ENCODE assay signal across 26 mouse cellular contexts in the genomic region with DNA sequence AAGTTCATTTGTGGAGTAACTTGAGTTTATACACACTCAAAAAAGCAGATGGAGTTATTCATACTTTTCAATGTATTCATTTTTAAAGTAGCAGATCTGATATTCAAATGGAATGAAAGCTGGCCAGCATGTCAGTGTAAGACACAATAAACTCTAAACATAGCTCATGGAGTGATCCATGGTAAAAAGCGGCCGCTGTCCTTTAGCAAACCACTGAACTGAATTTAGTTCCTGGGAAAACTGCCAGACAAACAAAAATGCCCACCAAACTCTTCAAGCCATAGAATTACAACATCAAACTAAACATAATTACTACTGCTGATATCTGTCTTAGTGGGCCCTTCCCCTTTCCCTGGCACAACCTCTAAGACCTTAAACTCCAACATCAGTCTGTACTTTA.
DNase-seq lines count a peak whose midpoint lies in the region; ATAC-seq and TF ChIP-seq lines count a peak whose summit lies in the region.
"Had no signal": no experiment of that assay in that cellular context is flagged by ENCODE, and none has a peak within 500 bp of the region (broad histone marks: within the 10 kb centered on the region; RNA-seq: fewer than 3 reads in every experiment).

No protein-coding gene starts in this region.

- H3K27ac ChIP-seq in embryonic facial prominence, embryonic 14.5 days (replicated peaks; ENCODE audit: low read depth, low read length), result no peak overlapping the region
- no peak overlapping the region for H3K27ac ChIP-seq in embryonic facial prominence, embryonic 10.5 days (replicated peaks)
- no peak overlapping the region for H3K27ac ChIP-seq in forebrain, embryonic 16.5 days (ENCODE audit: low read length)
- no peak overlapping the region for H3K27ac ChIP-seq in forebrain, embryonic 10.5 days
- no peak overlapping the region for H3K27ac ChIP-seq in lung, embryonic 14.5 days (ENCODE audit: low read depth)
- H3K27ac ChIP-seq: embryonic facial prominence, embryonic 13.5 days; heart, adult 2 months; heart, embryonic 10.5 days; heart, embryonic 13.5 days; hindbrain, embryonic 15.5 days; intestine, embryonic 15.5 days had no signal

- no peaks in the 10 kb centered on the region for H3K4me1 ChIP-seq in embryonic facial prominence, embryonic 14.5 days (ENCODE audit: control insufficient read depth, insufficient read depth, low read length)
- H3K4me1 ChIP-seq in embryonic facial prominence, embryonic 10.5 days, result no peaks in the 10 kb centered on the region
- no peaks in the 10 kb centered on the region for H3K4me1 ChIP-seq in forebrain, embryonic 16.5 days (replicated peaks; ENCODE audit: control insufficient read depth, insufficient read depth, low read length)
- H3K4me1 ChIP-seq in forebrain, embryonic 10.5 days, result no peaks in the 10 kb centered on the region
- H3K4me1 ChIP-seq in lung, embryonic 14.5 days (ENCODE audit: insufficient read depth), result no peaks in the 10 kb centered on the region
- H3K4me1 ChIP-seq: embryonic facial prominence, embryonic 13.5 days; heart, embryonic 10.5 days; heart, embryonic 13.5 days; hindbrain, embryonic 15.5 days; intestine, embryonic 15.5 days had no signal

- H3K36me3 ChIP-seq in embryonic facial prominence, embryonic 14.5 days (ENCODE audit: control insufficient read depth, insufficient read depth, low read length), result no peaks in the 10 kb centered on the region
- no peaks in the 10 kb centered on the region for H3K36me3 ChIP-seq in embryonic facial prominence, embryonic 10.5 days (replicated peaks)
- H3K36me3 ChIP-seq in forebrain, embryonic 16.5 days (ENCODE audit: control insufficient read depth, insufficient read depth), result no peaks in the 10 kb centered on the region
- H3K36me3 ChIP-seq in forebrain, embryonic 10.5 days (replicated peaks), result no peaks in the 10 kb centered on the region
- no peaks in the 10 kb centered on the region for H3K36me3 ChIP-seq in lung, embryonic 14.5 days (ENCODE audit: insufficient read depth)
- H3K36me3 ChIP-seq: embryonic facial prominence, embryonic 13.5 days; heart, embryonic 10.5 days; heart, embryonic 13.5 days; hindbrain, embryonic 15.5 days; intestine, embryonic 15.5 days had no signal

- no peak for TF ChIP-seq CTCF in lung, embryonic 14.5 days (IDR thresholded peaks at IDR 0.05; ENCODE audit: low read depth)

- no peak overlapping the region for H3K4me2 ChIP-seq in embryonic facial prominence, embryonic 14.5 days (ENCODE audit: low read depth, low read length)
- no peak overlapping the region for H3K4me2 ChIP-seq in forebrain, embryonic 16.5 days (ENCODE audit: low read length)
- H3K4me2 ChIP-seq in lung, embryonic 14.5 days, result no peak overlapping the region
- H3K4me2 ChIP-seq: embryonic facial prominence, embryonic 13.5 days; heart, embryonic 13.5 days; hindbrain, embryonic 15.5 days; intestine, embryonic 15.5 days had no signal

- H3K4me3 ChIP-seq in embryonic facial prominence, embryonic 14.5 days (ENCODE audit: low read depth, low read length), result no peak overlapping the region
- H3K4me3 ChIP-seq in embryonic facial prominence, embryonic 10.5 days, result no peak overlapping the region
- no peak overlapping the region for H3K4me3 ChIP-seq in forebrain, embryonic 16.5 days (replicated peaks; ENCODE audit: low read length)
- H3K4me3 ChIP-seq in forebrain, embryonic 10.5 days, result no peak overlapping the region
- no peak overlapping the region for H3K4me3 ChIP-seq in lung, embryonic 14.5 days (ENCODE audit: low read depth, low read length)
- H3K4me3 ChIP-seq: embryonic facial prominence, embryonic 13.5 days; heart, adult 2 months; heart, embryonic 10.5 days; heart, embryonic 13.5 days; hindbrain, embryonic 15.5 days; intestine, embryonic 15.5 days had no signal

- DNase-seq in embryonic facial prominence, embryonic 14.5 days (ENCODE audit: low spot score), result peak; percentile 35
- DNase-seq in embryonic facial prominence, embryonic 10.5 days (ENCODE audit: low spot score), result no peak
- no peak for DNase-seq in forebrain, embryonic 10.5 days (ENCODE audit: extremely low spot score, low spot score)
- peak; percentile 7 for DNase-seq in lung, embryonic 14.5 days
- DNase-seq in lung, postnatal 14 days, result no peak
- peak; percentile 1 for DNase-seq in brain, adult 2 months (ENCODE audit: low read depth, low spot score)
- no peak for DNase-seq in frontal cortex, postnatal 36 days (ENCODE audit: low spot score in 2 of 2)
- DNase-seq: adrenal gland, adult 8-10 months; adrenal gland, postnatal 25 days; cerebellum, adult 11 months; cerebellum, adult 2 months; cerebellum, adult 9-11 months; cerebellum, postnatal 25 days; gastrocnemius, postnatal 10 days; gastrocnemius, postnatal 36 days; heart, adult 2 months; heart, postnatal 14 days; heart, postnatal 4 days; kidney, adult 11 months had no signal

- H3K27me3 ChIP-seq in embryonic facial prominence, embryonic 14.5 days (replicated peaks; ENCODE audit: control insufficient read depth, insufficient read depth, low read length), result no peaks in the 10 kb centered on the region
- H3K27me3 ChIP-seq in embryonic facial prominence, embryonic 10.5 days (replicated peaks; ENCODE audit: low read depth, poor library complexity, severe bottlenecking), result no peaks in the 10 kb centered on the region
- H3K27me3 ChIP-seq in forebrain, embryonic 16.5 days (replicated peaks; ENCODE audit: control insufficient read depth, insufficient read depth, low read length), result no peaks in the 10 kb centered on the region
- no peaks in the 10 kb centered on the region for H3K27me3 ChIP-seq in forebrain, embryonic 10.5 days (ENCODE audit: poor library complexity, severe bottlenecking)
- H3K27me3 ChIP-seq in lung, embryonic 14.5 days (ENCODE audit: insufficient read depth, low read length), result no peaks in the 10 kb centered on the region
- H3K27me3 ChIP-seq: embryonic facial prominence, embryonic 13.5 days; heart, embryonic 13.5 days; hindbrain, embryonic 15.5 days; intestine, embryonic 15.5 days had no signal

- H3K9ac ChIP-seq in embryonic facial prominence, embryonic 14.5 days (ENCODE audit: low read depth, low read length), result no peak overlapping the region
- H3K9ac ChIP-seq in forebrain, embryonic 16.5 days (replicated peaks; ENCODE audit: low read depth, low read length), result no peak overlapping the region
- no peak overlapping the region for H3K9ac ChIP-seq in lung, embryonic 14.5 days
- H3K9ac ChIP-seq: embryonic facial prominence, embryonic 13.5 days; heart, embryonic 13.5 days; hindbrain, embryonic 15.5 days; intestine, embryonic 15.5 days had no signal

- H3K9me3 ChIP-seq in embryonic facial prominence, embryonic 14.5 days (ENCODE audit: control insufficient read depth, low read length), result no peaks in the 10 kb centered on the region
- no peaks in the 10 kb centered on the region for H3K9me3 ChIP-seq in embryonic facial prominence, embryonic 10.5 days
- H3K9me3 ChIP-seq in forebrain, embryonic 16.5 days (ENCODE audit: control insufficient read depth, low read length), result no peaks in the 10 kb centered on the region
- H3K9me3 ChIP-seq in forebrain, embryonic 10.5 days, result no peaks in the 10 kb centered on the region
- H3K9me3 ChIP-seq in lung, embryonic 14.5 days (ENCODE audit: low read depth, low read length), result no peaks in the 10 kb centered on the region
- H3K9me3 ChIP-seq: embryonic facial prominence, embryonic 13.5 days; heart, embryonic 10.5 days; heart, embryonic 13.5 days; hindbrain, embryonic 15.5 days; intestine, embryonic 15.5 days had no signal

- ATAC-seq in embryonic facial prominence, embryonic 14.5 days (ENCODE audit: low read depth), result no peak
- ATAC-seq in forebrain, embryonic 16.5 days, result peak; percentile 59
- no peak for ATAC-seq in lung, embryonic 14.5 days (ENCODE audit: insufficient read depth)
- ATAC-seq: activated CD4-positive, CD25-positive, alpha-beta regulatory T cell, adult 4 months; intestine, embryonic 15.5 days had no signal

- WGBS in embryonic facial prominence, embryonic 14.5 days, result 79% methylated on average over 2 of the region's 2 CpGs
- WGBS in embryonic facial prominence, embryonic 10.5 days, result 94% methylated on average over 2 of the region's 2 CpGs
- 38% methylated on average over 2 of the region's 2 CpGs for WGBS in forebrain, embryonic 16.5 days
- 93% methylated on average over 2 of the region's 2 CpGs for WGBS in forebrain, embryonic 10.5 days
- WGBS in lung, embryonic 14.5 days, result 86% methylated on average over 2 of the region's 2 CpGs

Comparison
In these comparisons a context has a peak if more than half of its experiments do, and no peak if none do; other contexts are left out.
1. DNase-seq: peak in embryonic facial prominence, embryonic 14.5 days (single experiment), lung, embryonic 14.5 days (single experiment) and brain, adult 2 months (single experiment); none in embryonic facial prominence, embryonic 10.5 days (single experiment), forebrain, embryonic 10.5 days (single experiment), lung, postnatal 14 days (single experiment) and frontal cortex, postnatal 36 days (0 of 2).